Mouse (Mus musculus) kidney, embryonic 16.5 days (tissue): ENCODE results near the gene Serpinb9. TPM values are rescaled to one million over a fixed set of nuclear protein-coding genes. Genes with fewer than 3 reads are reported as not detected.

ENCODE experiments used
- ATAC-seq: fragments of 200-750 bp; cut with Nextera tagmentation; 2 replicates; pipeline ENCODE4 v1.8.0; 2017; ENCODE audit warnings: moderate TSS enrichment; ENCODE audit not compliant: low FRiP score, low TSS enrichment
- H3K27ac ChIP-seq: fragments of 300-500 bp; sonication (generic); 2 replicates; pipeline ENCODE4 v1.5.1; 2014; ENCODE audit warnings: low read length
- H3K27me3 ChIP-seq: fragments of 300-500 bp; sonication (generic); 2 replicates; pipeline ENCODE4 v1.6.1; 2014; ENCODE audit warnings: low read length, control low read depth, mixed read lengths; ENCODE audit not compliant: insufficient read depth
- H3K36me3 ChIP-seq: fragments of 300-500 bp; sonication (generic); 2 replicates; pipeline ENCODE4 v1.6.1; 2014; ENCODE audit warnings: low read length, control low read depth, mixed read lengths; ENCODE audit not compliant: insufficient read depth
- H3K4me1 ChIP-seq: fragments of 300-500 bp; sonication (generic); 2 replicates; pipeline ENCODE4 v1.6.1; 2014; ENCODE audit warnings: low read length, control low read depth, mixed read lengths; ENCODE audit not compliant: insufficient read depth
- H3K4me2 ChIP-seq: fragments of 300-500 bp; sonication (generic); replicated peaks from 2 replicates; pipeline ENCODE4 v1.6.1; 2014; ENCODE audit warnings: low read depth, low read length
- H3K4me3 ChIP-seq: fragments of 300-500 bp; sonication (generic); 2 replicates; pipeline ENCODE4 v1.5.1; 2014; ENCODE audit warnings: mild to moderate bottlenecking, low read length
- H3K9ac ChIP-seq: fragments of 300-500 bp; sonication (generic); replicated peaks from 2 replicates; pipeline ENCODE4 v1.6.1; 2014; ENCODE audit warnings: low read length
- H3K9me3 ChIP-seq: fragments of 300-500 bp; sonication (generic); 2 replicates; pipeline ENCODE4 v1.6.1; 2016; ENCODE audit warnings: low read length, control low read depth
- WGBS: fragments of 180-500 bp; shearing (Covaris S2); extraction: QIAGEN DNeasy Blood & Tissue Kit; methylation state at CpG from one replicate; pipeline ENCODE4 v1.1.7; 2014; 5-methylcytosine and 5-hydroxymethylcytosine counted together
- polyA plus RNA-seq: library from polyadenylated mRNA; unstranded; fragments of >200 nt; fragmentation: Nextera tagmentation; extraction: Ambion mirVana; gene quantifications from 2 replicates; pipeline ENCODE4 v1.2.1, GENCODE M21; 2015

Gene Serpinb9
- polyA plus RNA-seq, 1 experiment from 2014 or later = 11.4 TPM

DNA sequence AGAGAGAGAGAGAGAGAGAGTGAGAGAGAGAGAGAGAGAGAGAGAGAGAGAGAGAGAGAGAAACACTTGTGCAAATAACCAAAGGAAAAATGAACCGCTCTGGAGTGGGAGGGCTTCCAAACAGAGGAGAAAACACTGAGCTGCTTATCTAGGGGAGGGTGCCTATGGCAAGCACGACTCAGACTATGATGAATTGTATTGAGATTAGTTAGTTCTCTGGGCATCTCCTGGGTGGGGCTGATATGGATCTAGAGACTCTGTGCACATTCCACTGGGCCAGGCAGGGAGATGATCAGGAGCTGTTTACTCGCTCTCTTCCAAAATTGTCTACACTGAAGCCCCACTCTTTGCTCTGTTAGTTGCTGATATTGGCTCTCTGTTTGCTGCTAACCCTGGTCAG, 48.6 kb downstream of the Serpinb9 start:
- Histone ChIP-seq H3K36me3 (no peaks in the 10 kb centered on the region), H3K4me1 (no peaks in the 10 kb centered on the region), H3K4me2 (no peak overlapping the region), H3K4me3 (no peak overlapping the region), H3K9me3 (no peaks in the 10 kb centered on the region), H3K27me3 (no peaks in the 10 kb centered on the region), H3K27ac (no peak overlapping the region), H3K9ac (no peak overlapping the region)
- WGBS = 55% methylated on average over 3 of the region's 3 CpGs
- no peak for ATAC-seq

DNA sequence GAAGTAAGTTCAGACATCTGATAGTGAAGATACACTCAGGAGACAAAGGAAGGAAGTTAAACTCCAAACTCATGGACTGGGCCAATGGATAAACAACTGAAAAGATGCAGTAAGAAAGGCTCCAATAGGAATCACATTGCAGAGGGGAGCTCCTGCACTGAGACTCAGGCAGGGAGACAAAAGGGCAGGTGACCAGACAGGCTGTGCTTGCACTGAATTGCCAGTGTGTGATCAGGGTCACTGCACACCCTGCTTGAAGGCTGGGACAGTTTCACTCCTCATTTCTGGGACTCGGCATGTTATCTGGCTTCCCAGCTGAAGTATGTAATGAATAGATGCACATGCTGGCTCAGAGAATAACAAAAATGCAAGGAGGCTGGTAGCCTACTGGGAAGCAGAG, 60.0 kb downstream of the Serpinb9 start:
- no peak overlapping the region for H3K9ac ChIP-seq
- no peak overlapping the region for H3K4me2 ChIP-seq
- no peaks in the 10 kb centered on the region for H3K4me1 ChIP-seq
- H3K36me3 ChIP-seq = no peaks in the 10 kb centered on the region
- no peak for ATAC-seq
- H3K4me3 ChIP-seq = no peak overlapping the region
- no peaks in the 10 kb centered on the region for H3K9me3 ChIP-seq
- H3K27ac ChIP-seq = no peak overlapping the region
- H3K27me3 ChIP-seq = no peaks in the 10 kb centered on the region
- 26% methylated on average over 1 of the region's 1 CpGs for WGBS

Other genes starting within 250 kb of the Serpinb9 start
- gene Mylk4, start 219.3 kb upstream of the Serpinb9 start, polyA plus RNA-seq = 0.21 and 0.34 TPM in 2 replicates
- gene Wrnip1, start 201.2 kb upstream of the Serpinb9 start, polyA plus RNA-seq = 19.7 and 21.1 TPM in 2 replicates
- gene D930007J09Rik, start 200.4 kb upstream of the Serpinb9 start, polyA plus RNA-seq = not detected in 2 replicates
- gene Serpinb1a, start 152.1 kb upstream of the Serpinb9 start, polyA plus RNA-seq = 10.3 and 12.1 TPM in 2 replicates
- gene Serpinb1c, start 105.0 kb upstream of the Serpinb9 start, polyA plus RNA-seq = not detected in 2 replicates
- gene Serpinb6b, start 38.0 kb upstream of the Serpinb9 start, polyA plus RNA-seq = 6.4 and 7.0 TPM in 2 replicates
- gene Serpinb9b, start 24.2 kb downstream of the Serpinb9 start, polyA plus RNA-seq = 0.09 TPM in 1 of 2 replicates, not detected in the other
- not detected in 2 replicates for gene Serpinb1b, start 75.3 kb downstream of the Serpinb9 start, polyA plus RNA-seq
- gene Serpinb9c, start 156.5 kb downstream of the Serpinb9 start, polyA plus RNA-seq = not detected in 2 replicates
- gene Serpinb9d, start 189.7 kb downstream of the Serpinb9 start, polyA plus RNA-seq = not detected in 2 replicates
- gene Serpinb9e, start 246.4 kb downstream of the Serpinb9 start, polyA plus RNA-seq = not detected in 2 replicates